Mouse (Mus musculus): ENCODE results near the gene Tanc1.

Tanc1 gene

GRCm38 (mm10) chr2:59612733-59613473 lies 1.1 kb downstream of the Tanc1 start:
- no peak for DNase-seq (ENCODE audit: low spot score)

DNA sequence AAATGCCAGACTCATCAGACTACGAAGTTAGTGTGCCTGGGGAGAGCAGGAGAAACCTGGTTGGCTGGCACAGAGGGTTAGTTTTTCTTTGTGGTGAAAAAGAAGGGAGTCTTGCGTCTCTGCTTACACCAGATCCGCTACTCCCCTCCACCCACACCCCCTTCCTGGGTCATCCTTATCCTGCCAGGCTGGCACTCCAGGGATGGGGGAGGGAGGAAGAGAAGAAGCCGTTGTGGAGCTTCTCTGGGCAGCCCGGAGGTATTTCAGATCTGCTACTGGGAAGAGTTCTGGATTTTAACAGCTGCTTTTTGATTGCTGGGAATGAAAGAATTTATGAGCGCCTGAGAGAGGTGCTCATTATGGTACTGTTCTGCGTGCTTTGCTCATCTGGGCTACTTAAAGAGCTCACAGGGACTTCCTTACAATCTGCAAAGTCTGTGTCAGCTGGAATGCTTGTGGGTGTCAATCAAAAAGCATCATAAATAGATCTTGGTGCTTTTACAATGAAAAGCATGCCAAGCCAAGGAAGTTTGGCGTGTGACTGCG lies 1.7 kb downstream of the Tanc1 start:
- no peak for DNase-seq (ENCODE audit: low spot score)

DNA sequence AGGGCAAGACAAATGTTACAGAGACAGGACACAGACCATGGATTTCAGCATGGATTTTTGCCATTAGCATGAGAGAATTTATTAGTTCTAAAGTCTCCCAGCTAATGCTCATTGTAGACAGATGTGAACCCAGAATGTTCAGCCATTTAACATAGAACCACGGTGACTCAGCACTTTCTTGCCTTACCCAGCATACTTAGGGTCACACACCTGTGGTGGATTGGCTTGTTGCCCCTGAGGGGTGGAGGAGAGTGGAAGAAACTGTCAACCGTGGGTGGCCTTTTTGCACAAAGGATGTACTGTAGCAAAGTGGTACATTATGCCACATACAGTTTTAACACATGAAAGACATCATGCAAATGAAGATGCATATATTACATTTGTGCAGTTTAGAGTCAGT lies 5.0 kb downstream of the Tanc1 start:
- DNase-seq (ENCODE audit: low spot score): no peak

- DNase-seq (ENCODE audit: low spot score): no peak
Measured at GRCm38 (mm10) chr2:59618996-59619395, 7.2 kb downstream of the Tanc1 start.

DNA sequence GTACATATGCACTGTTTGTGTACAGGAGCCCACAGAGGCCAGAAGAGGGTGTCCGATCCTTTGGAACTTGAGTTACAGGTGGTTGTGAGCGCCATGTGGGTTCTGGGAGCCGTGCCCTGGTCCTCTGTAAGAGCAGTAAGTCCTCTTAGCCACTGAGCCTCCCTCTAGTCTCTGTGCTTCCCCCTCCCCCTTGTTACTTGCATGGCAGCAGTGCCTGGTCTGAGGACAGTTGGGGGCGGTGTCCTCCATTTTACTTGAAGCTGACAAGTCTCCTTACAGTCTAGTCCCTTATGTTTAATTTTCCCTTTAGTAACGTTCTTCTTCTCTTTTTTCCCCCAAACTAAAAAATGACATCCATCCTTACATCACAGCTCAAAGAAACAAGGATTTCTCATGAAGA lies 8.8 kb downstream of the Tanc1 start:
- no peak for DNase-seq (ENCODE audit: low spot score)

DNA sequence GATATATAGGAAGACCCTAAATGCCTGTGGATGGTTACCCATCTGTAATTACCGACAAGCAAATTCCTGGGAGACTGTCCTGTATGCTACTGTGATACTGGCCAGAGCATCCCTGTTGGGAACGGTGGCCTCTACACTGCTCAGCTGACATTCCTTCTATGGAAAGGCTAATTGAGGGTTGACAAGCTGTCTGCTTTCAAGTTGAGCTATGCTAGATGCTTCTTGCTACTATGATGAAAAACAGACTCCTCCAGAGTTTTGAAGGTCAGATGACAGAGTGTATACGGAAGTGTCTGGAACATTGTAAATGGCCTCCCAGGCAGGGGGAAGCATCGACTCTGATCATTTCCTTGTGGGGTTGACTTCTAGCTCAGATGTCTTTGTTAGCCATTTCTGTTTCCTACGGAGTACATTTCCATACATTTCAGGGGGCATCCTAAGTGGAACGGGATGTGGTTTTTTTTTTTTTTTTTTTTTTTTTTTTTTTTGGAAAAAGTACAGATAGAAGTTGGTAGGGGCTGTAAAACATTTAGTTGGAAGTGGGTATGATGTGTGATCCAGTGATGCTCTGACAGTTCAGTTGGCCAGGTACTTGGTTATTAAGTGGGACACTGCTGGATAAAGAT lies 10.8 kb downstream of the Tanc1 start:
- no peak for DNase-seq (ENCODE audit: low spot score)

DNA sequence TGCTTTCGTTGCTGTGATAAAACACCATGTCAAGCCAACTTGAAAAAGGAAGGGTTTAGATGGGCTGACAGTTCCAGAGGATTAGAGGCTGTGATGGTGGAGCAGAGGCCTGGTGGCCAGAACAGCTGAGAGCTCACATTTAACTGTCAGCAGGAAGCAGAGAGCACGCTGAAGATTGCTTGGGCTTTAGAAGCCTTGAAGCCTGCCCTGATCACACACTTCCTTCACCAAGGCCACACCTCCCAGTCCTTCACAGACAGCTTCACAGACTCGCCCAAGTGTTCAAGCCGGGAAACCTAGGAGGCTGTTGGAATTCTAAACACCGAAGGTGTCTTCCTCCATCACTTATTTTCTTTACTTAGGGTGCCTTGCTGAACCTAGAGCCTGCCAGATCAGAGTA lies 12.0 kb downstream of the Tanc1 start:
- no peak for DNase-seq (ENCODE audit: low spot score)

DNA sequence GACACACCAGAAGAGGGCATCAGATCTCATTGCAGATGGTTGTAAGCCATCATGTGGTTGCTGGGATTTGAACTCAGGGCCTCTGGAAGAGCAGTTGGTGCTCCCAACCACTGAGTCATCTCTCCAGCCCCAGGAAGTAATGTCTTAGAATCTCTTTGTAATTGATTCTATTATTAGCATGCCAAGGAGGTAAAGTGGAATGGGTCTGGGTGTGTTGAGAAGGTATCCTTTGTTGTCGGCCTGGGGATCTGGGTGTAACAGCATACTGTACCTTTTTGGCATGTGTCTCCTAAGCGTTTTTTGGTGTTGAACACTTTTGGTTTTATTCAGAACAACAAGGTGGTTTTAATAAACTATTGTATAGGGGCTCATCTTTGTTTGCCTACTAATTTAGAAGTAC lies 13.6 kb downstream of the Tanc1 start:
- DNase-seq (ENCODE audit: low spot score): no peak

DNA sequence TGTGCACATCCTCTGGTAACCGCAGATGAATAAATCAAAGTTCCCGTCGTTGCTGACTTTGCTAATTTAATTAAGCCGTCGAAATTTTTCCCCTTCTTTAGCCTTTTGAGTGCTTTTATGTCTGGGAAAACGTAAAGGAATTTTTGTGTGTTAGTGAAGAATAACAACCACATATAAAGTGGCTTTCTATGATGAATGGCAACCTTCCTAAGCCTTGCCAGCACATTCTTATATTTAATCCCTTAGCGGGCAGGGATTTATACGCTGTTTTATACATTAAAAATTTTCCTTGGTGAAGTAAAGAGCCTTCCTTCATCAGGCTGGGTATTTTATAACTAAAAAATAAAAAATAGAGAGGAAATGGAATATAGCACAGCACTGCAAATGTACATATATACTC lies 14.1 kb downstream of the Tanc1 start:
- DNase-seq (ENCODE audit: low spot score): no peak

DNA sequence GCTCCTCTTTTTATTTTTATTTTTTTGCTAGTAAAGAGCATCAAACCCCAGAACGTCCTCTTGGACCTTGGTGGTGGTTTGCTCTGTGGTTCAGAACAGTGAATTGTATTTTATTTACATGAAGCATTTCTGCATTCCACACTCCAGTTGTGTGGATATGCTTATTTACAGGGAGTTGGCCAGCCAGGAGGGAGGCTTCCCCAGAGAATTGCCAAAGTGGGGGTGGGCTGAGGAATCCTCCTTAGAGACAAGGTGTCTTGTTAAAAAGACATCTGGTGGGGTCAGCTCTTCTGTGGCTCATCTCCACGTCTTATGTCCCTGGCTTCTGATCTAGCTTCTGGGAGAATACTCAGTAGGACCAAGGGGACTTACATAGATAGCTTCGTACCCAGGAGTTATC lies 14.6 kb downstream of the Tanc1 start:
- no peak for DNase-seq (ENCODE audit: low spot score)

DNA sequence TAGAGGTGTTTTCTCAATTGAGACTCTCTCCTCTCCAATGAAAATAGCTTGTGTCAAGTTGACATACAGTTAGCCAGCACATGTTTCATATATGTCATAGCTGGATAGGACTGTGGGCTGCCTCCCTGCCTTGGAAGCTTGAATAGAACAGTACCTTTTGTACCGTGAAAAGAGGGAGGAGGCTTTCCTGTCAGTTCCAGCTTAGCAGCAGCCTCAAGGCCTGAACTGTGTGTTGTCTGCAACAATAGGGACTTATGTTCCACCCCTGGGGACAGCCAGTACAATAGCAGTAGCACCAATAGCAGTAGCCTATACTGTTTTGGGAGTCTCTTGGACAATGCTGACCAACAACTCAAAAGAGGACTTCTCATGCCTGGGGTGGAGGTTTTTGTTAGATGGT lies 15.7 kb downstream of the Tanc1 start:
- no peak for DNase-seq (ENCODE audit: low spot score)

DNA sequence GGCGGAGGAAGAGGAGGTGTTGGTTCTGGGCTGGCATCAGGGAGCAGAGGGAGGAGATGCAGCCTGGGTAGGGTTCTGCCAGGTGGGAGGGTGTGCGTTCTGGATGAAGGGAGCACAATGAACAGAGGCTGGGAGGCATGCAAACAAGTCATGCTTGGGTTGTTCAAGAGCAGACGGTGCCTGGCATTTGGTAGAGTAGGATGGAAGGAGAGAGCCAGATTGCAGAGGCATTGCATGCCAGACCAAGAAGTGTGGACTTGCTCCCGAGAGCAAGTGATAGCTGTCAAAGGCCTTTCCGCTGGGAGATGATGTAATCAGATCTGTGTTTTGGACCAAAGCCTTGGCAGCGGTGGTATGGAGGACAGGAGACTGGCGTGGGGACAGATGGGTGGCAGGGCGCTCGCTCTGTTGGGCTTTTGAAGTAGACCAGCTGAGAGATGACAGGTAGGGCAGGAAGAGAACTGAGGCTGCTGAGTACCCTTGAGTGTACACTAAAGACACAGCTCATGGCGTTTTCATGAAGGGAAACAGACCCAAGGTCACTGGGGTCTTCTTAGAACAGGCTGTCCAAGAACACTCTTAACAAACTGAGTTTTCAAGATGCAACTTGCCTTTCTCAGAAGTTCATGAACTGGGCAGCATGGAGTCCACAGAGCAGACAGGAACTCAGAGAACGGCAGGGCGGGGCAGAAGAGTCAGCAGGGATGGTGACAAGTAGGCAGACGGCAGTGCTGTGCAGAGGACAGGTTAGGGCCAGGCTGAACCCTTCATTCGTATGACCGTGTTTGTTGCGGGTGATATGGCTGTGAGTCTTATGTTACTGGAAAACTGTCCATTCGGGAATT lies 16.4 kb downstream of the Tanc1 start:
- no peak for DNase-seq (ENCODE audit: low spot score)

DNA sequence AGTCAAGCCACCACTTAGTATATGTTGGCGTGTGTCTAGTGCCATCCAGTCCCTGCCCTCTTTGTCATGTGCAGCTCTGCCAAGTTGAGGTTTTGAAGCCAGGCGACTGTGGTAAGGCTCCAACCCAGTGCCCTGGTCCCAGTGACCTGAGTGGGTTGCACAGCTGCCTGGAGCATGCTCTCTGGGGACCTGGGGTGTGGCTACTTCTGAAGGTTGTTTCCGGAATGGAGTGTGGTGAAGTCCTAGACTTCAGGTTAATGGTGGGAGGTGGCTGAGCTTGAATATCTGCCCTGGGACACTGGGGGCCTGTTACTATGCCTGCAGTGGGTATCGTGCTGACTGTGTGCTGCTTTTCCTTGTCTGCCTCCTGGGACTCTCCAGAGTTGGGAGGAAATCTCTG lies 18.0 kb downstream of the Tanc1 start:
- no peak for DNase-seq (ENCODE audit: low spot score)

DNA sequence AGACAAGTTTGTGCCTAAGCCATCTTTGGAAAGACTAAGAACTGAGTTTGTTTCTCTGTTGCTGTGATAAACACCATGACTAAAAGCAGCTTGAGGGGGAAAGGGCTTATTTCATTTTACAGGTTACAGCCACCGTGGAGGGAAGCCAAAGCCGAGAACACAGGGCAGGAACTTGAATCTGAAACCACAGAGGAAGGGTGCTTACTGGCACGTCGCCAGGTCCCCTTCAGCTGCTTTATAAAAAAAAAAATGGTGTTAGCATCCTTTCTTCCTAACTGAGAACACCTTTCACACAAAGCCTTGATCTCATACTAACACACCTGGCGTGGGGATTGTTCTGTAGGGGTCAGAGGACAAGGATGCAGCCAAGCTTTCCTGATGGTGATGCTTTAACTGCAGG lies 19.6 kb downstream of the Tanc1 start:
- no peak for DNase-seq (ENCODE audit: low spot score)

DNA sequence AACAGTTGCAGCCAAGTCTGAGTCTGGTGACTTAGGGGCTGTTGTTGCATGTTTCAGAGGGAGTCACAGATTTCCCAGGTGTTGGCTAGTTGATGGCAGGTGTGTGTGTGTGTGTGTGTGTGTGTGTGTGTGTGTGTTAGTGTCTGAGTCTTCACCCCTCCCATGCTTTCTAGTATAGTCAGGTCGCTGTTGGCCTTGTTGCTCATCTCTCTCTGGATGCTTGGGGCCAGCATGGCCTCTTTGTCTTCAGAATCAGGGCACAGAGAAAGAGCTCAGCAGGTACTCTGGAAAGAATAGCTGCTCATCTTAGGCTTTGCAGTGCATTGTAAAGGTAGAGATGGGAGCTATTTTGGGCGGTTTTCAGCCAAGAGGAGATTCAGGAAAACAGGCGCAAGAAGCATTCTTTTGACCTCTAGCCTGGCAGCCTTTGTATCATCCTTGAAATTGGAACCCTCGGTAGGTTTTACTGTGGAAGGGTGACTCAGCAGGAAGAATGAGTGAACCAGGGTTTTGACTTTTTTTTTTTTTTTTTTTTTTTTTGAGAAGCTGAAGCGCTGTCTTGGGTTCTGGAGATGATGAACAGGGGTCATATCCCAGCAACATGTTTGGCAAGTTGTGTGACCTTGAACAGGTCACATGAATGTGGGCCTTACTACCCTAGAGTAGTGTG lies 22.1 kb downstream of the Tanc1 start:
- DNase-seq (ENCODE audit: low spot score): no peak

- no peak for DNase-seq (ENCODE audit: low spot score)
Measured at GRCm38 (mm10) chr2:59637040-59637785, 25.4 kb downstream of the Tanc1 start.

DNA sequence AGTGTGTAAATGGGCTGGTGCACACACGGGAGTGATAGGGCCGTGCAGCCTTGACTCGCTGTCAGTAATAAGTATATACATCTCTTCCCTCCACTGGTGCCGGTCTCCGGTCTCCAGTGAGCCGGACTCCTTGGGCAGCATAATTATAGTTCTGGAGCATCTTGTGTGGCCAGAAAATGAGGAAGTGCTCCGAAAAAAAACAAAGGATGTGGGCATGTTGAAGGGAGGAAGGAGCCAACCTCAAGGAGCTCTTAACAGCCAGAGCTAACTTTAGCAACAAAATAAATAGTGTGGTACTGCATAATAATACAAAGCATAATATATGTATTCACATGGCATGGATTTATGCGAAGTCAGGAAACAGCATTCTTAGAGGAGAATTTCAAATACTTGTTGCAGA lies 30.9 kb downstream of the Tanc1 start:
- DNase-seq (ENCODE audit: low spot score): no peak

DNA sequence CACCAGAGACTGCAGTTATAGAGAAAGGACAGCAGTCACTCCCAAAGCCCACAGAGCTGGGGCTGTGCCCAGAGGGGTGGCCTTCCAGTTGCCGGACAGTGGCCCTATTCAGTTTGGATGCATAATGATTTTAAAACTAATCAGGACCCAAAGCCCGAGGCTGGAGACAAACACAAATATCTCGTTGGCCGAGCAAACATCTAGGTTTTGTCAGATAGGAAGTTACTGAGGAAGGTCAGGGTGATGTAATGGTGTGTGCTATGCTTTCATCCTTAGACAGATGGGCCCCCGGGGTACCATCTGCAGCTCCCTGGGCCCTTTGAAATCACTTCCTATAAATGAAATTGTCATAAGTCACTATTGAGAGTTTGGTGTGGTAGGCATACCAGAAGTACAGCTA lies 33.0 kb downstream of the Tanc1 start:
- DNase-seq (ENCODE audit: low spot score): no peak

DNA sequence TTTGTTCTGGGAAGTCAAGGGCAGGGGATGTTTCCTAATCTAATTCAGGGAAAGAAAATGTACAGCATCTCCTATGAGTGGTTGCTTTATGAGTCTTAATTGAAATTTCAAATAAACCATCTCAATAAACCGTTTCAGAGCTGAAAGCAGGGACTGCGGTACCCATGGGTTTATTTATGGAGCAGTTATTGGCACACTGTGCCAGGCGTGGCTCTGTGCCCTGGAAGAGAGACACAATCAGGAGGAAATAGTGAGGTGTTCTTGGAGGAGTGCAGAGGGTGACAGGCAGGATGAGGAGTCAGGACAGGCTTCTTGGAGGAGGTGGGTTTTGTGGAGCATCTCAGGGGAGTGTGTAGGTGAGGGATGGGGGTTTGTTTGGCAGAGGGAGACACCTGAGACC lies 33.7 kb downstream of the Tanc1 start:
- no peak for DNase-seq (ENCODE audit: low spot score)

DNA sequence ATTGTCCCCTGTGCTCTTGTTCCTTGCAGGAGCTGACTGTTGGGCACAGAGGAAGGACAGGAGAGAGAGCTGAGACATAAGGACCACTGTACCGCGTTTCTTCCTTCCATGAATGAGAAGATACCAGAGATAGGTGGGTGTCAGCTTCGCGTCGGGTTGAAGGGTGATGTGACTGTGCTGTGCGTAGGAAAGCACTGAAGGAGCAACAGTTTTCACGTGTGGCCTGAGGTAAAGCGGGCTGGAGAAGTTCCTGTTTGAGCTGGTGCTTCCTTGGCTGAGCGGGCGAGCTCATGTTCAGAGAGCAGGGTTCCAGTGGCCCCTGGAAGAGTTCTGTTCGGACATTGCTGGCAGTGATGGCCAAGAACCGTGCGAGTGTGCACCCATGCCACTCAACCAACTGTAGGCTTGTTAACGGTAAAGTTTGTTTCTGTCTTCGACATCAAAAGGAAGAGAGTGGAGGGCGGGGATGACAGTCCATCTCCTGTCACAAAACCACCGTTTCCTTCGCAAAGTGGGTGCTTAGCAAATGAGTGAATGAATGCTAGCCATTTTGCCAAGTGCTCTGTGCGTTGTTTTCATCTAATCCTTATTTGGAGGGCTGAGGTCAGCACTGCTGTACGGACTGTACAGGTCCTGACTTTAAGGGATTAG lies 35.0 kb downstream of the Tanc1 start:
- no peak for DNase-seq (ENCODE audit: low spot score)

GRCm38 (mm10) chr2:59648444-59648843 lies 36.6 kb downstream of the Tanc1 start:
- DNase-seq (ENCODE audit: low spot score): no peak

Measured in urinary bladder, postnatal 10 days (tissue).